ENCODE assay signal across 16 mouse cellular contexts in genomic region chr16:34940363-34940762, GRCm38 (mm10).
A peak's percentile ranks its signal among the peaks of the same experiment; 100 is the strongest.
DNase-seq lines count a peak whose midpoint lies in the region; ATAC-seq and TF ChIP-seq lines count a peak whose summit lies in the region.
"Had no signal": no experiment of that assay in that cellular context is flagged by ENCODE, and none has a peak within 500 bp of the region (broad histone marks: within the 10 kb centered on the region; RNA-seq: fewer than 3 reads in every experiment).

No protein-coding gene starts in this region.

- no peak overlapping the region for H3K4me3 ChIP-seq in kidney, embryonic 16.5 days (ENCODE audit: low read length)
- H3K4me3 ChIP-seq in intestine, embryonic 14.5 days (ENCODE audit: low read depth, low read length), result no peak overlapping the region
- peak overlapping the region; percentile 16 for H3K4me3 ChIP-seq in small intestine, adult 2 months (ENCODE audit: low read depth, low read length)
- H3K4me3 ChIP-seq in forebrain, embryonic 10.5 days, result no peak overlapping the region
- H3K4me3 ChIP-seq: embryonic facial prominence, embryonic 12.5 days; hindbrain, embryonic 12.5 days; neural tube, embryonic 12.5 days had no signal

- H3K4me1 ChIP-seq in kidney, embryonic 16.5 days (ENCODE audit: insufficient read depth, low read length), result peaks cover 41% of the 10 kb centered on the region
- H3K4me1 ChIP-seq in intestine, embryonic 14.5 days (replicated peaks; ENCODE audit: control insufficient read depth, insufficient read depth, low read length), result peaks cover 45% of the 10 kb centered on the region
- H3K4me1 ChIP-seq in small intestine, adult 2 months (ENCODE audit: control insufficient read depth, insufficient read depth, insufficient read length, low read length), result peaks cover 61% of the 10 kb centered on the region
- H3K4me1 ChIP-seq in forebrain, embryonic 10.5 days, result peaks cover 54% of the 10 kb centered on the region

- H3K9ac ChIP-seq in kidney, embryonic 16.5 days (replicated peaks; ENCODE audit: low read length), result no peak overlapping the region
- H3K9ac ChIP-seq in intestine, embryonic 14.5 days (ENCODE audit: low read length), result no peak overlapping the region
- H3K9ac ChIP-seq: embryonic facial prominence, embryonic 12.5 days; hindbrain, embryonic 12.5 days; neural tube, embryonic 12.5 days had no signal

- WGBS in kidney, embryonic 16.5 days, result 67% methylated on average over 5 of the region's 5 CpGs
- WGBS in intestine, embryonic 14.5 days, result 31% methylated on average over 5 of the region's 5 CpGs
- 22% methylated on average over 5 of the region's 5 CpGs for WGBS in small intestine, adult 2 months
- 83% methylated on average over 5 of the region's 5 CpGs for WGBS in forebrain, embryonic 10.5 days

- no peaks in the 10 kb centered on the region for H3K27me3 ChIP-seq in kidney, embryonic 16.5 days (ENCODE audit: insufficient read depth, low read length)
- H3K27me3 ChIP-seq in intestine, embryonic 14.5 days (replicated peaks; ENCODE audit: control insufficient read depth, insufficient read depth, low read length), result no peaks in the 10 kb centered on the region
- no peaks in the 10 kb centered on the region for H3K27me3 ChIP-seq in small intestine, adult 2 months (ENCODE audit: control insufficient read depth, insufficient read depth, low read length)
- no peaks in the 10 kb centered on the region for H3K27me3 ChIP-seq in forebrain, embryonic 10.5 days (ENCODE audit: poor library complexity, severe bottlenecking)
- H3K27me3 ChIP-seq: embryonic facial prominence, embryonic 12.5 days; hindbrain, embryonic 12.5 days; neural tube, embryonic 12.5 days had no signal

- peaks cover 8% of the 10 kb centered on the region; the same call in 1 of the 2 replicates for H3K36me3 ChIP-seq in kidney, embryonic 16.5 days (ENCODE audit: insufficient read depth, low read length)
- H3K36me3 ChIP-seq in intestine, embryonic 14.5 days (ENCODE audit: control insufficient read depth, insufficient read depth, low read length), result peaks cover 27% of the 10 kb centered on the region; the same call in 1 of the 2 replicates
- peaks cover 40% of the 10 kb centered on the region for H3K36me3 ChIP-seq in small intestine, adult 2 months (ENCODE audit: control insufficient read depth, insufficient read depth, low read length)
- H3K36me3 ChIP-seq in forebrain, embryonic 10.5 days (replicated peaks), result no peaks in the 10 kb centered on the region
- H3K36me3 ChIP-seq: embryonic facial prominence, embryonic 12.5 days; hindbrain, embryonic 12.5 days; neural tube, embryonic 12.5 days had no signal

- TF ChIP-seq CTCF in small intestine, adult 2 months (IDR thresholded peaks at IDR 0.05; ENCODE audit: extremely low read depth, insufficient read length, insufficient replicate concordance, low read depth, low read length), result no peak

- no peak for TF ChIP-seq POLR2A in small intestine, adult 2 months (IDR thresholded peaks at IDR 0.05; ENCODE audit: low read depth, low read length)

- DNase-seq in cerebellum, postnatal 14 days, result peak; percentile 23 to 26
- DNase-seq in cerebellum, adult 11 months, result no peak
- peak; percentile 69 to 70 for DNase-seq in kidney, adult 8-10 months
- DNase-seq in intestine, embryonic 14.5 days (ENCODE audit: low spot score), result no peak
- DNase-seq in embryo, embryonic 10 days (ENCODE audit: low spot score), result no peak
- DNase-seq in forebrain, embryonic 10.5 days (ENCODE audit: extremely low spot score, low spot score), result no peak
- DNase-seq: cerebellum, adult 9-11 months; layer of hippocampus, postnatal 36 days; lung, adult 18-20 months; thymus, adult 2 months had no signal

- no peak overlapping the region; the same call in 1 of the 2 replicates for H3K27ac ChIP-seq in kidney, embryonic 16.5 days (ENCODE audit: low read length)
- H3K27ac ChIP-seq in intestine, embryonic 14.5 days (ENCODE audit: low read depth), result peak overlapping the region; percentile 12; the same call in 1 of the 2 replicates
- H3K27ac ChIP-seq in small intestine, adult 2 months (ENCODE audit: insufficient read depth, low read depth, low read length), result peak overlapping the region; percentile 93
- no peak overlapping the region; the same call in 1 of the 2 replicates for H3K27ac ChIP-seq in forebrain, embryonic 10.5 days
- H3K27ac ChIP-seq: embryonic facial prominence, embryonic 12.5 days; hindbrain, embryonic 12.5 days; neural tube, embryonic 12.5 days had no signal

- ATAC-seq in kidney, embryonic 16.5 days (ENCODE audit: low FRiP score, low TSS enrichment), result no peak
- ATAC-seq in intestine, embryonic 14.5 days (replicated peaks; ENCODE audit: low FRiP score, low TSS enrichment, low read depth), result no peak

- no peak overlapping the region for H3K4me2 ChIP-seq in kidney, embryonic 16.5 days (replicated peaks; ENCODE audit: low read depth, low read length)
- no peak overlapping the region for H3K4me2 ChIP-seq in intestine, embryonic 14.5 days (ENCODE audit: low read length)
- H3K4me2 ChIP-seq: embryonic facial prominence, embryonic 12.5 days; heart, embryonic 11.5 days; hindbrain, embryonic 12.5 days; neural tube, embryonic 12.5 days had no signal

- no peaks in the 10 kb centered on the region for H3K9me3 ChIP-seq in kidney, embryonic 16.5 days (ENCODE audit: low read length)
- H3K9me3 ChIP-seq in intestine, embryonic 14.5 days (ENCODE audit: control insufficient read depth, low read length), result no peaks in the 10 kb centered on the region
- H3K9me3 ChIP-seq in forebrain, embryonic 10.5 days, result no peaks in the 10 kb centered on the region
- H3K9me3 ChIP-seq: embryonic facial prominence, embryonic 12.5 days; hindbrain, embryonic 12.5 days; neural tube, embryonic 12.5 days had no signal

Comparison
In these comparisons a context has a peak if more than half of its experiments do, and no peak if none do; other contexts are left out.
1. DNase-seq: peak in cerebellum, postnatal 14 days (2 of 2) and kidney, adult 8-10 months (2 of 2); none in cerebellum, adult 11 months (single experiment), intestine, embryonic 14.5 days (single experiment), embryo, embryonic 10 days (single experiment) and forebrain, embryonic 10.5 days (single experiment).
2. H3K27ac ChIP-seq: peak in intestine, embryonic 14.5 days (single experiment) and small intestine, adult 2 months (single experiment); none in kidney, embryonic 16.5 days (single experiment) and forebrain, embryonic 10.5 days (single experiment).